Mouse (Mus musculus) midbrain, embryonic 14.5 days (tissue): ENCODE data around the gene Traf7. TPM values are rescaled to one million over a fixed set of nuclear protein-coding genes. Genes with fewer than 3 reads are reported as not detected.
A peak's percentile ranks its signal among the peaks of the same experiment; 100 is the strongest.

Experiments used
- ATAC-seq: fragments of 200-750 bp; cut with Nextera tagmentation; 2 replicates; pipeline ENCODE4 v1.8.0; 2017; ENCODE audit warnings: moderate number of reproducible peaks, moderate library complexity; ENCODE audit not compliant: low FRiP score, low TSS enrichment
- DNase-seq: peaks from one replicate; pipeline ENCODE4 v3.0.0-alpha.2; 2015
- H3K27ac ChIP-seq: fragments of 300-500 bp; sonication (generic); replicated peaks from 2 replicates; pipeline ENCODE4 v1.5.1; 2014; ENCODE audit warnings: mild to moderate bottlenecking, low read depth, low read length, moderate library complexity
- H3K27me3 ChIP-seq: fragments of 300-500 bp; sonication (generic); 2 replicates; pipeline ENCODE4 v1.6.1; 2014; ENCODE audit warnings: low read length, control low read depth, mixed read lengths; ENCODE audit not compliant: control insufficient read depth, insufficient read depth
- H3K36me3 ChIP-seq: fragments of 300-500 bp; sonication (generic); 2 replicates; pipeline ENCODE4 v1.6.1; 2014; ENCODE audit warnings: low read length, control low read depth; ENCODE audit not compliant: control insufficient read depth, insufficient read depth
- H3K4me1 ChIP-seq: fragments of 300-500 bp; sonication (generic); 2 replicates; pipeline ENCODE4 v1.6.1; 2014; ENCODE audit warnings: mild to moderate bottlenecking, antibody characterized with exemption, low read length, control low read depth; ENCODE audit not compliant: control insufficient read depth, insufficient read depth
- H3K4me2 ChIP-seq: fragments of 300-500 bp; sonication (generic); 2 replicates; pipeline ENCODE4 v1.6.1; 2014; ENCODE audit warnings: mild to moderate bottlenecking, low read length, moderate library complexity
- H3K4me3 ChIP-seq: fragments of 300-500 bp; sonication (generic); replicated peaks from 2 replicates; pipeline ENCODE4 v1.5.1; 2014; ENCODE audit warnings: low read depth, low read length
- H3K9ac ChIP-seq: fragments of 300-500 bp; sonication (generic); replicated peaks from 2 replicates; pipeline ENCODE4 v1.6.1; 2014; ENCODE audit warnings: mild to moderate bottlenecking, low read length, moderate library complexity
- H3K9me3 ChIP-seq: fragments of 300-500 bp; sonication (generic); 2 replicates; pipeline ENCODE4 v1.6.1; 2016; ENCODE audit warnings: low read length, control low read depth, mixed read lengths; ENCODE audit not compliant: control insufficient read depth
- WGBS: fragments of 180-500 bp; shearing (Covaris S2); extraction: QIAGEN DNeasy Blood & Tissue Kit; methylation state at CpG from one replicate; pipeline ENCODE4 v1.1.7; 2014; 5-methylcytosine and 5-hydroxymethylcytosine counted together
- polyA plus RNA-seq: library from polyadenylated mRNA; unstranded; fragments of >200 nt; fragmentation: Nextera tagmentation; extraction: Ambion mirVana; gene quantifications from 2 replicates; pipeline ENCODE4 v1.2.1, GENCODE M21; 2014

The Traf7 gene
- polyA plus RNA-seq, 1 experiment from 2014 or later, result 86.2 TPM

DNA sequence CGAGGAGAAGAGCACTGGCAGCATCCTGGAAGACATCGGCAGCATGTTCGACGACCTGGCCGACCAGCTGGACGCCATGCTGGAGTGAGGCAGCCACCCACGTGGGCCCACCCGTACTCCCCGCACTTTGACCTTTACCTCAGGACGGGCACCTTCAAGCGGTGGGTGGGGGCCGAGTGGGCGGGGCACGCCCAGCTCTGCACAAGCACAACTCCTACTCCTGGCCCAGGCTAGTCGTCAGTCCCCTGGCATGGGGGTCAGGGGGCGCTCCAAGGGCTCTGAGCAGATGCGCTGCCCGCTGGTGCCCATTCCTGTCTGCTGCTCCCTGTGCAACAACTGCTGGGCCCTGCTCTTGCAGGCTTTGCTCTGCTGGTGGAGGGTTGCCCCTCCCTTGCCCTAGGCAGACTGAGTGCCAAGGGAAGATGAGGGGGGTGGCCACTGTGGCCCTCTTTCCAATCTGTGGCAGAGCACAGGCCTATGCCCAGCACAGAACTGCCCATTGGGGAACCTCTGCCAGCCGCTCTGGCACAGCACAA is 20.5 kb downstream of the Traf7 start:
- Histone ChIP-seq H3K27ac (no peak overlapping the region; the same call in 1 of the 2 replicates), H3K9ac (no peak overlapping the region), H3K27me3 (no peaks in the 10 kb centered on the region), H3K4me2 (no peak overlapping the region), H3K4me3 (no peak overlapping the region), H3K36me3 (peaks cover 99% of the 10 kb centered on the region), H3K4me1 (no peaks in the 10 kb centered on the region), H3K9me3 (no peaks in the 10 kb centered on the region)
- DNase-seq, result no peak
- ATAC-seq, result peak; percentile 28; the same call in 1 of the 2 replicates
- 56% methylated on average over 19 of the region's 19 CpGs for WGBS

DNA sequence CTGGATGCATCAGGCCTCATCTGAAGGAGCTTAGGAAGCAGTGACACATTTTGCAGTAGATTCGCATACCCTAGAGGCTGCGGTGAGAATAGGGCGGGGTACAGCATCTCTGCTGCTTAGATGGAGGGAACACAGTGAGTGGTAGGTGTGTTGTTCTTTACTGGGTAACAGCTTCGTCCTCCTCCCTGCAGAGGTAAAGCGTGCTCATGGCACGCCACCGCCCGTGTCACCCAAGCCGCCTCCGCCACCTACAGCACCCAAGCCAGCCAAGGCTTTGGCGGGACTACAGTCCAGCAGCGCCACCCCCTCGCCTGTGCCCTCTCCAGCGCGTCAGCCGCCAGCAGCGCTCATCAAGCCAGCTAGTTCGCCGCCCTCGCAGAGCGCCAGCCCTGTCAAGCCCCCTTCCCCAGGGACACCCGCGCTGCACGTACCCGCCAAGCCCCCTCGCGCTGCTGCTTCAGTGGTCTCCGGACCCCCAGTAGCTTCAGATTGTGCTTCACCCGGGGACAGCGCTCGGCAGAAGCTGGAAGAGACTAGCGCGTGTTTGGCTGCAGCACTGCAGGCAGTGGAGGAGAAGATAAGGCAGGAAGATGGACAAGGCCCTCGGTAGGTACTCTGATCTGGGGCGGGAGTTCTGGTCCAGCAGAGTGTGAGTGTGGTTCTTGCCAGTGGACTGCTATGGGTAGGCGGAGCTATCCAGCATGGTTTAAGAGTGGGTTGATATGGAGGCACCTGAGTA is 21.2 kb downstream of the Traf7 start:
- Histone ChIP-seq H3K4me2 (peak overlapping the region; percentile 19), H3K9me3 (no peaks in the 10 kb centered on the region), H3K27me3 (no peaks in the 10 kb centered on the region), H3K4me1 (no peaks in the 10 kb centered on the region), H3K9ac (no peak overlapping the region; the same call in 1 of the 2 replicates), H3K36me3 (peaks cover 100% of the 10 kb centered on the region), H3K27ac (peak overlapping the region; percentile 20), H3K4me3 (no peak overlapping the region)
- WGBS, result 34% methylated on average over 36 of the region's 36 CpGs
- ATAC-seq (no peak; the same call in 1 of the 2 replicates), DNase-seq (peak; percentile 60)

- ATAC-seq (no peak), DNase-seq (no peak)
- no peak overlapping the region for H3K4me2 ChIP-seq
- 0 out of 2 replicates have a peak overlapping the region, but pooled peaks have one; percentile 1 for H3K9ac ChIP-seq
- H3K36me3 ChIP-seq, result peaks cover 100% of the 10 kb centered on the region
- 90% methylated on average over 30 of the region's 30 CpGs for WGBS
- no peak overlapping the region for H3K4me3 ChIP-seq
- H3K27ac ChIP-seq, result no peak overlapping the region
- no peaks in the 10 kb centered on the region for H3K4me1 ChIP-seq
- no peaks in the 10 kb centered on the region for H3K9me3 ChIP-seq
- no peaks in the 10 kb centered on the region for H3K27me3 ChIP-seq
These were observed 22.3 kb downstream of the Traf7 start for GRCm38 (mm10) chr17:24505286-24505955.

- Histone ChIP-seq H3K27ac (no peak overlapping the region), H3K36me3 (peaks cover 100% of the 10 kb centered on the region), H3K4me1 (no peaks in the 10 kb centered on the region), H3K9ac (no peak overlapping the region), H3K9me3 (no peaks in the 10 kb centered on the region), H3K27me3 (no peaks in the 10 kb centered on the region), H3K4me2 (no peak overlapping the region), H3K4me3 (no peak overlapping the region)
- ATAC-seq, result no peak
- WGBS, result 92% methylated on average over 10 of the region's 10 CpGs
- DNase-seq, result no peak
These were observed 23.7 kb downstream of the Traf7 start for GRCm38 (mm10) chr17:24504085-24504484.

DNA sequence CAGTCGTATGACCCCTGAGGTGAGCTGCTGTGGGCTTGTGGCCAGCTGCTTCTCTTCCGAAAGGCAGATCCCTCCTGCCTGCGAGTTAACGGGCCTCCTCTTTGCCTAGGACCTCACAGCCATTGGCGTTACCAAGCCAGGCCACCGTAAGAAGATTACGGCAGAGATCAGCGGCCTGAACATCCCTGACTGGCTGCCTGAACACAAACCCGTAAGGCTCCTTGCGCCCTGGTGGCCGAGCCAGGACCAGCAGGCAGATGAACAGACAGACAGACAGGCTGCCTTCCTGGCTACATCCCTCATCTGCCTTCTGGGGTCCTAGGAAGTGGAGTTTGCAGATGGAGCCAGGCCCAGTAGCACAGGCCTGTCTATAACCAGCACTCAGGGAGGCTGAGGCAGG is 25.5 kb downstream of the Traf7 start:
- Histone ChIP-seq H3K4me3 (no peak overlapping the region), H3K4me1 (no peaks in the 10 kb centered on the region), H3K4me2 (no peak overlapping the region), H3K27ac (no peak overlapping the region), H3K27me3 (no peaks in the 10 kb centered on the region), H3K9ac (no peak overlapping the region), H3K9me3 (no peaks in the 10 kb centered on the region), H3K36me3 (peaks cover 99% of the 10 kb centered on the region)
- ATAC-seq (no peak), DNase-seq (no peak)
- 36% methylated on average over 11 of the region's 11 CpGs for WGBS

DNA sequence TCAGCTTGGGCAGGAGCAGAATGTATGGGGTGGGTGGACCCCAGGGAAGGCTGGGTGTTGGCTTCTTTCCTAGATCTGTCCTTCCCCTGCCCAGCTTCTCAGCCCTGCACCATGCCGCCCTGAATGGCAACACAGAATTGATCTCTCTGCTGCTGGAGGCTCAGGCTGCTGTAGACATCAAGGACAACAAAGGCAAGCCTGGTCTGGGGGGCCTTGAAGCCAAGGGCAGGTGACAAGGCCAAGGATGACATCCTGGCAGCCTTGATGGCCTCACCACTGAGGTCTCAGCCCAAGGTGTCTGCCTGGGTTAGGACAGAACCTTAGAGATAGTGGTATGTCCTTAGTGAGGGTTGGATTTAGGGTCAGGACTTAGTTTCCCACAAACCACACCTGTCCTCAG is 31.7 kb downstream of the Traf7 start:
- Histone ChIP-seq H3K27ac (no peak overlapping the region), H3K4me3 (no peak overlapping the region), H3K9ac (no peak overlapping the region), H3K27me3 (no peaks in the 10 kb centered on the region), H3K4me2 (no peak overlapping the region), H3K4me1 (no peaks in the 10 kb centered on the region), H3K36me3 (peaks cover 54% of the 10 kb centered on the region), H3K9me3 (no peaks in the 10 kb centered on the region)
- 93% methylated on average over 1 of the region's 1 CpGs for WGBS
- no peak for DNase-seq
- ATAC-seq, result no peak

- Histone ChIP-seq H3K4me2 (no peak overlapping the region), H3K9ac (no peak overlapping the region), H3K9me3 (no peaks in the 10 kb centered on the region), H3K36me3 (peaks cover 49% of the 10 kb centered on the region), H3K27me3 (no peaks in the 10 kb centered on the region), H3K27ac (no peak overlapping the region), H3K4me3 (no peak overlapping the region), H3K4me1 (peaks cover 4% of the 10 kb centered on the region)
- WGBS, result 75% methylated on average over 3 of the region's 3 CpGs
- DNase-seq (no peak), ATAC-seq (no peak)
These were observed 32.3 kb downstream of the Traf7 start for GRCm38 (mm10) chr17:24495443-24495842.

DNA sequence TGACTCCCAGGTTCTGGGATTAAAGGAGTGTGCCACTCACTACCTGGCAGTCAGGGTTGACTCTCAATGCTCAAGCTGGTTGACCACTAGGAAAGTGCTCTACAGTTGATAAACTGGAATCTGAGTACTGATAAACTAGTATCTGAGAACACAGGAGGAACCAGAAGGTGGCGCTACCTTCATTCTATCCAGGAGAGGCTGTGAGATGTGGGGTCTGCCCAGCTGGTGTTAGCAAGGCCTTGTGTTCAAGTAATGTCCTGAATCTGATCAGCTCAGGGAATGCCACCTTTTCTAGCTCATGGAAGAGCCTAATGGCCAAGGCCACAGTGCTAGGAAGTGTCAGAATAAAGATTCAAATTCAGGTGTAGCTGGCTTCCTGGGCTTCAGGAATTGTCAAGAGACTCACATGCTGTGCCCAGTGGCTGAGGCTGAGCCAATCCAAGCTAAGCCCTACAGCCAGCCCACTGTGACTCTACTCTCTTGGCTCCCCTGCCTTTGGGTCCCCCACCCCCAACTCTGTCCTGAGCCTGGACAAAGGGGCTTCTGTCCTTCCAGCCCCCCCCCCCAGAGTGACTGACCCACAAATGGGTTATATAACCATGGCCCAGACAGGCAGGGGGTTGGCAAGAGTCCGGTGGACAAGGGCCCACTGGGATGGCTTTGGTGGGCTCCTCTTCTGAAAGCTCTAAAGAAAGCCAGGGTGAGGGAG is 33.0 kb downstream of the Traf7 start:
- H3K4me1 ChIP-seq, result peaks cover 11% of the 10 kb centered on the region
- no peak overlapping the region for H3K4me2 ChIP-seq
- H3K27me3 ChIP-seq, result no peaks in the 10 kb centered on the region
- no peaks in the 10 kb centered on the region for H3K9me3 ChIP-seq
- ATAC-seq (no peak), DNase-seq (peak; percentile 76)
- peaks cover 42% of the 10 kb centered on the region for H3K36me3 ChIP-seq
- H3K9ac ChIP-seq, result no peak overlapping the region
- H3K27ac ChIP-seq, result no peak overlapping the region
- WGBS, result 43% methylated on average over 2 of the region's 2 CpGs
- no peak overlapping the region for H3K4me3 ChIP-seq
